Mouse (Mus musculus) forebrain, embryonic 16.5 days (tissue): ENCODE data around the gene Oas3. TPM values are rescaled to one million over a fixed set of nuclear protein-coding genes. Genes with fewer than 3 reads are reported as not detected.

Experiments used
- polyA plus RNA-seq: library from polyadenylated mRNA; unstranded; fragments of >200 nt; fragmentation: Nextera tagmentation; extraction: Ambion mirVana; gene quantifications from 2 replicates; pipeline ENCODE4 v1.2.1, GENCODE M21; 2015

Oas3 gene
- polyA plus RNA-seq, 1 experiment from 2014 or later = 0.15 TPM

Other genes starting within 250 kb of the Oas3 start
- gene Tpcn1, start 189.0 kb downstream of the Oas3 start, polyA plus RNA-seq = 15.4 and 18.3 TPM in 2 replicates
- 0.98 and 1.0 TPM in 2 replicates for gene Iqcd, start 188.6 kb downstream of the Oas3 start, polyA plus RNA-seq
- gene Rita1, start 165.1 kb downstream of the Oas3 start, polyA plus RNA-seq = 21.2 and 26.9 TPM in 2 replicates
- gene Ddx54, start 164.9 kb downstream of the Oas3 start, polyA plus RNA-seq = 49.2 and 49.3 TPM in 2 replicates
- gene Cfap73, start 143.4 kb downstream of the Oas3 start, polyA plus RNA-seq = 0.39 and 0.46 TPM in 2 replicates
- gene Rasal1, start 128.8 kb downstream of the Oas3 start, polyA plus RNA-seq = 5.3 and 6.3 TPM in 2 replicates
- gene Dtx1, start 65.7 kb downstream of the Oas3 start, polyA plus RNA-seq = 43.4 and 44.1 TPM in 2 replicates
- 0.27 TPM in 1 of 2 replicates, not detected in the other for gene Oas2, start 27.8 kb downstream of the Oas3 start, polyA plus RNA-seq
- not detected in 2 replicates for gene Oas1e, start 17.9 kb upstream of the Oas3 start, polyA plus RNA-seq
- gene Oas1c, start 34.9 kb upstream of the Oas3 start, polyA plus RNA-seq = 0.32 and 0.34 TPM in 2 replicates
- not detected in 2 replicates for gene Oas1f, start 69.7 kb upstream of the Oas3 start, polyA plus RNA-seq
- not detected in 2 replicates for gene Oas1h, start 83.8 kb upstream of the Oas3 start, polyA plus RNA-seq
- gene Oas1g, start 110.0 kb upstream of the Oas3 start, polyA plus RNA-seq = not detected in 2 replicates
- 0.40 and 0.53 TPM in 2 replicates for gene Oas1a, start 129.9 kb upstream of the Oas3 start, polyA plus RNA-seq
- gene Oas1d, start 136.9 kb upstream of the Oas3 start, polyA plus RNA-seq = not detected in 2 replicates
- gene Rph3a, start 232.4 kb upstream of the Oas3 start, polyA plus RNA-seq = 22.5 and 26.9 TPM in 2 replicates